Mouse (Mus musculus): ENCODE measurements around the gene Tmtc1. TPM values are rescaled to one million over a fixed set of nuclear protein-coding genes. Genes with fewer than 3 reads are reported as not detected.

Tmtc1 gene
- polyA plus RNA-seq, 1 experiment from 2014 or later: 3.8 TPM

GRCm38 (mm10) chr6:148358580-148359246, 85.5 kb downstream of the Tmtc1 start:
- 76% methylated on average over 8 of the region's 12 CpGs for WGBS
- Histone ChIP-seq H3K9ac (ENCODE audit: low read length) (no peak overlapping the region), H3K4me2 (ENCODE audit: low read length) (no peak overlapping the region), H3K36me3 (ENCODE audit: control insufficient read depth, insufficient read depth, low read length) (peaks cover 13% of the 10 kb centered on the region), H3K27ac (replicated peaks in 1 of 2; ENCODE audit: control insufficient read depth in 1 of 2, insufficient read depth in 1 of 2, low read depth in 2 of 2, low read length in 2 of 2) (no peak overlapping the region), H3K27me3 (ENCODE audit: control insufficient read depth, insufficient read depth, low read length) (no peaks in the 10 kb centered on the region), H3K4me1 (ENCODE audit: control insufficient read depth in 2 of 2, insufficient read depth in 2 of 2, low read length in 2 of 2) (peaks cover 4 to 7% of the 10 kb centered on the region in 2 experiments; a peak in 2 of 4 replicates), H3K9me3 (ENCODE audit: control insufficient read depth, low read length) (peaks cover 7% of the 10 kb centered on the region), H3K4me3 (ENCODE audit: control insufficient read depth in 1 of 2, insufficient read depth in 1 of 2, low read depth in 1 of 2, low read length in 2 of 2) (no peak overlapping the region)
- no peak for ATAC-seq (ENCODE audit: insufficient number of reproducible peaks, insufficient read depth, low FRiP score, low read depth)

GRCm38 (mm10) chr6:148356141-148356540, 88.0 kb downstream of the Tmtc1 start:
- Histone ChIP-seq H3K9ac (ENCODE audit: low read length) (no peak overlapping the region), H3K4me1 (ENCODE audit: control insufficient read depth in 2 of 2, insufficient read depth in 2 of 2, low read length in 2 of 2) (peaks cover 4 to 7% of the 10 kb centered on the region in 2 experiments; a peak in 2 of 4 replicates), H3K27me3 (ENCODE audit: control insufficient read depth, insufficient read depth, low read length) (no peaks in the 10 kb centered on the region), H3K4me3 (ENCODE audit: control insufficient read depth in 1 of 2, insufficient read depth in 1 of 2, low read depth in 1 of 2, low read length in 2 of 2) (no peak overlapping the region), H3K27ac (replicated peaks in 1 of 2; ENCODE audit: control insufficient read depth in 1 of 2, insufficient read depth in 1 of 2, low read depth in 2 of 2, low read length in 2 of 2) (no peak overlapping the region), H3K36me3 (ENCODE audit: control insufficient read depth, insufficient read depth, low read length) (peaks cover 13% of the 10 kb centered on the region), H3K9me3 (ENCODE audit: control insufficient read depth, low read length) (peaks cover 7% of the 10 kb centered on the region), H3K4me2 (ENCODE audit: low read length) (no peak overlapping the region)
- ATAC-seq (ENCODE audit: insufficient number of reproducible peaks, insufficient read depth, low FRiP score, low read depth): no peak

- H3K4me2 ChIP-seq (ENCODE audit: low read length): peak overlapping the region; percentile 80
- H3K4me1 ChIP-seq (ENCODE audit: control insufficient read depth in 2 of 2, insufficient read depth in 2 of 2, low read length in 2 of 2): peaks cover 0 to 4% of the 10 kb centered on the region in 2 experiments; a peak in 1 of 4 replicates
- peak overlapping the region; percentile 57 to 59 for H3K4me3 ChIP-seq (ENCODE audit: control insufficient read depth in 1 of 2, insufficient read depth in 1 of 2, low read depth in 1 of 2, low read length in 2 of 2)
- peaks cover 7% of the 10 kb centered on the region for H3K9me3 ChIP-seq (ENCODE audit: control insufficient read depth, low read length)
- no peaks in the 10 kb centered on the region for H3K27me3 ChIP-seq (ENCODE audit: control insufficient read depth, insufficient read depth, low read length)
- H3K9ac ChIP-seq (ENCODE audit: low read length): peak overlapping the region; percentile 76
- H3K36me3 ChIP-seq (ENCODE audit: control insufficient read depth, insufficient read depth, low read length): peaks cover 13% of the 10 kb centered on the region
- WGBS: 26% methylated on average over 84 of the region's 85 CpGs
- H3K27ac ChIP-seq (replicated peaks in 1 of 2; ENCODE audit: control insufficient read depth in 1 of 2, insufficient read depth in 1 of 2, low read depth in 2 of 2, low read length in 2 of 2): peak overlapping the region in 1 of 2 experiments; percentile 53; a peak in 1 of 4 replicates
- ATAC-seq (ENCODE audit: insufficient number of reproducible peaks, insufficient read depth, low FRiP score, low read depth): peak; percentile 66; the same call in 1 of the 2 replicates
Observed at GRCm38 (mm10) chr6:148354509-148355474, 89.4 kb downstream of the Tmtc1 start.

GRCm38 (mm10) chr6:148354151-148354508, 90.1 kb downstream of the Tmtc1 start:
- 78% methylated on average over 16 of the region's 16 CpGs for WGBS
- Histone ChIP-seq H3K27me3 (ENCODE audit: control insufficient read depth, insufficient read depth, low read length) (no peaks in the 10 kb centered on the region), H3K4me1 (ENCODE audit: control insufficient read depth in 2 of 2, insufficient read depth in 2 of 2, low read length in 2 of 2) (peaks cover 0 to 4% of the 10 kb centered on the region in 2 experiments; a peak in 1 of 4 replicates), H3K36me3 (ENCODE audit: control insufficient read depth, insufficient read depth, low read length) (peaks cover 13% of the 10 kb centered on the region), H3K4me2 (ENCODE audit: low read length) (peak overlapping the region; percentile 80), H3K4me3 (ENCODE audit: control insufficient read depth in 1 of 2, insufficient read depth in 1 of 2, low read depth in 1 of 2, low read length in 2 of 2) (peak overlapping the region; percentile 57 to 59; a peak in 3 of 4 replicates), H3K27ac (replicated peaks in 1 of 2; ENCODE audit: control insufficient read depth in 1 of 2, insufficient read depth in 1 of 2, low read depth in 2 of 2, low read length in 2 of 2) (no peak overlapping the region), H3K9me3 (ENCODE audit: control insufficient read depth, low read length) (peaks cover 7% of the 10 kb centered on the region), H3K9ac (ENCODE audit: low read length) (peak overlapping the region; percentile 76; the same call in 1 of the 2 replicates)
- no peak for ATAC-seq (ENCODE audit: insufficient number of reproducible peaks, insufficient read depth, low FRiP score, low read depth)

GRCm38 (mm10) chr6:148345001-148345400, 99.2 kb downstream of the Tmtc1 start:
- no peak overlapping the region for H3K4me3 ChIP-seq (ENCODE audit: control insufficient read depth in 1 of 2, insufficient read depth in 1 of 2, low read depth in 1 of 2, low read length in 2 of 2)
- 76% methylated on average over 3 of the region's 3 CpGs for WGBS
- no peaks in the 10 kb centered on the region for H3K4me1 ChIP-seq (ENCODE audit: control insufficient read depth in 2 of 2, insufficient read depth in 2 of 2, low read length in 2 of 2)
- H3K4me2 ChIP-seq (ENCODE audit: low read length): no peak overlapping the region
- ATAC-seq (ENCODE audit: insufficient number of reproducible peaks, insufficient read depth, low FRiP score, low read depth): no peak
- H3K9ac ChIP-seq (ENCODE audit: low read length): no peak overlapping the region
- no peaks in the 10 kb centered on the region for H3K9me3 ChIP-seq (ENCODE audit: control insufficient read depth, low read length)
- H3K27ac ChIP-seq (replicated peaks in 1 of 2; ENCODE audit: control insufficient read depth in 1 of 2, insufficient read depth in 1 of 2, low read depth in 2 of 2, low read length in 2 of 2): no peak overlapping the region
- no peaks in the 10 kb centered on the region for H3K27me3 ChIP-seq (ENCODE audit: control insufficient read depth, insufficient read depth, low read length)
- H3K36me3 ChIP-seq (ENCODE audit: control insufficient read depth, insufficient read depth, low read length): no peaks in the 10 kb centered on the region

GRCm38 (mm10) chr6:148342191-148342590, 102.0 kb downstream of the Tmtc1 start:
- 79% methylated on average over 2 of the region's 2 CpGs for WGBS
- no peaks in the 10 kb centered on the region for H3K4me1 ChIP-seq (ENCODE audit: control insufficient read depth in 2 of 2, insufficient read depth in 2 of 2, low read length in 2 of 2)
- H3K36me3 ChIP-seq (ENCODE audit: control insufficient read depth, insufficient read depth, low read length): no peaks in the 10 kb centered on the region
- ATAC-seq (ENCODE audit: insufficient number of reproducible peaks, insufficient read depth, low FRiP score, low read depth): no peak
- no peaks in the 10 kb centered on the region for H3K27me3 ChIP-seq (ENCODE audit: control insufficient read depth, insufficient read depth, low read length)
- no peak overlapping the region for H3K4me2 ChIP-seq (ENCODE audit: low read length)
- no peak overlapping the region for H3K9ac ChIP-seq (ENCODE audit: low read length)
- H3K9me3 ChIP-seq (ENCODE audit: control insufficient read depth, low read length): no peaks in the 10 kb centered on the region
- no peak overlapping the region for H3K27ac ChIP-seq (replicated peaks in 1 of 2; ENCODE audit: control insufficient read depth in 1 of 2, insufficient read depth in 1 of 2, low read depth in 2 of 2, low read length in 2 of 2)
- H3K4me3 ChIP-seq (ENCODE audit: control insufficient read depth in 1 of 2, insufficient read depth in 1 of 2, low read depth in 1 of 2, low read length in 2 of 2): no peak overlapping the region

- Histone ChIP-seq H3K27me3 (ENCODE audit: control insufficient read depth, insufficient read depth, low read length) (no peaks in the 10 kb centered on the region), H3K9me3 (ENCODE audit: control insufficient read depth, low read length) (no peaks in the 10 kb centered on the region), H3K27ac (replicated peaks in 1 of 2; ENCODE audit: control insufficient read depth in 1 of 2, insufficient read depth in 1 of 2, low read depth in 2 of 2, low read length in 2 of 2) (no peak overlapping the region), H3K9ac (ENCODE audit: low read length) (no peak overlapping the region), H3K36me3 (ENCODE audit: control insufficient read depth, insufficient read depth, low read length) (no peaks in the 10 kb centered on the region), H3K4me3 (ENCODE audit: control insufficient read depth in 1 of 2, insufficient read depth in 1 of 2, low read depth in 1 of 2, low read length in 2 of 2) (no peak overlapping the region), H3K4me2 (ENCODE audit: low read length) (no peak overlapping the region), H3K4me1 (ENCODE audit: control insufficient read depth in 2 of 2, insufficient read depth in 2 of 2, low read length in 2 of 2) (no peaks in the 10 kb centered on the region)
- WGBS: 76% methylated on average over 2 of the region's 2 CpGs
- ATAC-seq (ENCODE audit: insufficient number of reproducible peaks, insufficient read depth, low FRiP score, low read depth): no peak
Observed at GRCm38 (mm10) chr6:148341765-148342164, 102.4 kb downstream of the Tmtc1 start.
